Comparison of ENCODE assay signal across 9 mouse cellular contexts in the genomic region with DNA sequence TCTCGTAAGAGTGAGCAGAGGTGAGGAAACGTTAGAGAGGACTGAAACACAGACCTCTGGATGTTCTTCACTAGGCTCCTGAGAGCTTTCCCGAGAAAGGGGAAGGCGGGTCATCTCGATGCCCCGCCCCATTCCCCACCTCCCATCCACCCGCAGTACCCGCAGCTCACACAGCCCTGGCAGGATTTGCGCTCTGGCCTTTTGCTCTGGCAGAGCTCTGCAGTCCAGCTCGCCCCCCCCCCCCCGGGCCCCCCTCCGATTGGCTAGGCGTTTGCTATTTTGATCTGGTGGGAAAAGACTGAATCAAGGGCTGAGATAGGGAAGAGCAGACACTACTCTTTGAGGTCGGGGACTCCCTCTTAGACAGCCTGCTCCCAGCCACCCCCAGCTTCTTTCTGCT.
DNase-seq lines count a peak whose midpoint lies in the region; ATAC-seq lines count a peak whose summit lies in the region.
"Had no signal": no experiment of that assay in that cellular context is flagged by ENCODE, and none has a peak within 500 bp of the region (broad histone marks: within the 10 kb centered on the region; RNA-seq: fewer than 3 reads in every experiment).

No protein-coding gene starts in this region.

- peaks cover 56% of the 10 kb centered on the region for H3K27me3 ChIP-seq in heart, embryonic 15.5 days
- peaks cover 51% of the 10 kb centered on the region for H3K27me3 ChIP-seq in hindbrain, embryonic 12.5 days
- peaks cover 25% of the 10 kb centered on the region for H3K27me3 ChIP-seq in midbrain, embryonic 11.5 days (ENCODE audit: control insufficient read depth, insufficient read depth, low read length)

- peaks cover 18% of the 10 kb centered on the region for H3K4me1 ChIP-seq in heart, embryonic 15.5 days (replicated peaks)
- H3K4me1 ChIP-seq in hindbrain, embryonic 12.5 days = peaks cover 11% of the 10 kb centered on the region
- H3K4me1 ChIP-seq in midbrain, embryonic 11.5 days (ENCODE audit: control insufficient read depth, insufficient read depth, low read length) = peaks cover 4% of the 10 kb centered on the region

- no peaks in the 10 kb centered on the region for H3K9me3 ChIP-seq in heart, embryonic 15.5 days (replicated peaks)
- no peaks in the 10 kb centered on the region for H3K9me3 ChIP-seq in hindbrain, embryonic 12.5 days (replicated peaks)
- no peaks in the 10 kb centered on the region for H3K9me3 ChIP-seq in midbrain, embryonic 11.5 days (ENCODE audit: control insufficient read depth, low read length)
- H3K9me3 ChIP-seq: G1E had no signal

- no peak overlapping the region for H3K27ac ChIP-seq in heart, embryonic 15.5 days
- H3K27ac ChIP-seq in hindbrain, embryonic 12.5 days = peak overlapping the region; percentile 69; the same call in 1 of the 2 replicates
- no peak overlapping the region for H3K27ac ChIP-seq in midbrain, embryonic 11.5 days (ENCODE audit: low read depth, low read length)

- WGBS in heart, embryonic 15.5 days = 3% methylated on average over 14 of the region's 14 CpGs
- 6% methylated on average over 10 of the region's 14 CpGs for WGBS in hindbrain, embryonic 12.5 days
- WGBS in midbrain, embryonic 11.5 days = 3% methylated on average over 12 of the region's 14 CpGs

- DNase-seq in heart, adult 11 months = no peak
- peak; percentile 70 to 71 for DNase-seq in cerebellum, adult 18-20 months
- peak; percentile 90 for DNase-seq in midbrain, embryonic 11.5 days (ENCODE audit: low spot score, missing footprints)
- no peak for DNase-seq in urinary bladder, postnatal 25 days (ENCODE audit: low spot score)
- DNase-seq in gastrocnemius, adult 8-10 months (ENCODE audit: low spot score in 2 of 2) = no peak
- DNase-seq in spleen, postnatal 36 days (ENCODE audit: low spot score in 2 of 2) = no peak

- peak overlapping the region; percentile 52 for H3K4me3 ChIP-seq in heart, embryonic 15.5 days
- peak overlapping the region; percentile 49 for H3K4me3 ChIP-seq in hindbrain, embryonic 12.5 days
- peak overlapping the region; percentile 55; the same call in 1 of the 2 replicates for H3K4me3 ChIP-seq in midbrain, embryonic 11.5 days (ENCODE audit: low read depth, low read length)

- no peak overlapping the region for H3K9ac ChIP-seq in heart, embryonic 15.5 days
- H3K9ac ChIP-seq in hindbrain, embryonic 12.5 days = peak overlapping the region; percentile 60
- peak overlapping the region; percentile 72; the same call in 1 of the 2 replicates for H3K9ac ChIP-seq in midbrain, embryonic 11.5 days (ENCODE audit: low read length)

- H3K4me2 ChIP-seq in heart, embryonic 15.5 days = peak overlapping the region; percentile 92
- H3K4me2 ChIP-seq in hindbrain, embryonic 12.5 days (replicated peaks) = peak overlapping the region; percentile 73
- H3K4me2 ChIP-seq in midbrain, embryonic 11.5 days = peak overlapping the region; percentile 92

- no peaks in the 10 kb centered on the region for H3K36me3 ChIP-seq in heart, embryonic 15.5 days
- H3K36me3 ChIP-seq in hindbrain, embryonic 12.5 days = no peaks in the 10 kb centered on the region
- H3K36me3 ChIP-seq in midbrain, embryonic 11.5 days (ENCODE audit: control insufficient read depth, insufficient read depth, low read length) = no peaks in the 10 kb centered on the region
- H3K36me3 ChIP-seq: G1E had no signal

- no peak for ATAC-seq in heart, embryonic 15.5 days (replicated peaks; ENCODE audit: insufficient number of reproducible peaks, insufficient read depth, low FRiP score, low read depth)
- peak; percentile 43 for ATAC-seq in hindbrain, embryonic 12.5 days (ENCODE audit: low FRiP score)
- ATAC-seq in midbrain, embryonic 11.5 days (ENCODE audit: low FRiP score) = peak; percentile 47; the same call in 1 of the 2 replicates

Comparison
In these comparisons a context has a peak if more than half of its experiments do, and no peak if none do; other contexts are left out.
1. DNase-seq: peak in cerebellum, adult 18-20 months (2 of 2) and midbrain, embryonic 11.5 days (single experiment); none in heart, adult 11 months (single experiment), urinary bladder, postnatal 25 days (single experiment), gastrocnemius, adult 8-10 months (0 of 2) and spleen, postnatal 36 days (0 of 2).
2. Peak in every context shown above with its lines, with median percentiles within 50 percentile points of each other: H3K4me2 ChIP-seq and H3K4me3 ChIP-seq.